Comparison of ENCODE assay signal across 9 mouse cellular contexts in genomic region chr2:157292093-157292492, GRCm38 (mm10). TPM values are rescaled to one million over a fixed set of nuclear protein-coding genes. Genes with fewer than 3 reads are reported as not detected.
DNase-seq lines count a peak whose midpoint lies in the region; ATAC-seq lines count a peak whose summit lies in the region.
"Had no signal": no experiment of that assay in that cellular context is flagged by ENCODE, and none has a peak within 500 bp of the region (broad histone marks: within the 10 kb centered on the region; RNA-seq: fewer than 3 reads in every experiment).

No protein-coding gene starts in this region.

- DNase-seq in neural tube, embryonic 10.5 days (ENCODE audit: extremely low spot score, low spot score) = peak; percentile 51
- peak; percentile 67 to 84 for DNase-seq in adrenal gland, postnatal 36 days
- peak; percentile 68 for DNase-seq in embryonic facial prominence, embryonic 14.5 days (ENCODE audit: low spot score)
- DNase-seq in kidney, postnatal 10 days = peak; percentile 90
- DNase-seq in lung, adult 18-20 months = peak; percentile 60 to 70
- peak; percentile 24 to 49 for DNase-seq in right cerebral cortex, postnatal 36 days (ENCODE audit: low spot score in 2 of 2)

- H3K36me3 ChIP-seq in neural tube, embryonic 15.5 days = peaks cover 72% of the 10 kb centered on the region
- peaks cover 89% of the 10 kb centered on the region for H3K36me3 ChIP-seq in embryonic facial prominence, embryonic 14.5 days (ENCODE audit: control insufficient read depth, insufficient read depth, low read length)

- peaks cover 5% of the 10 kb centered on the region; the same call in 1 of the 2 replicates for H3K4me1 ChIP-seq in neural tube, embryonic 15.5 days
- H3K4me1 ChIP-seq in embryonic facial prominence, embryonic 14.5 days (ENCODE audit: control insufficient read depth, insufficient read depth, low read length) = no peaks in the 10 kb centered on the region

- H3K27me3 ChIP-seq in neural tube, embryonic 15.5 days (replicated peaks) = no peaks in the 10 kb centered on the region
- H3K27me3 ChIP-seq in embryonic facial prominence, embryonic 14.5 days (replicated peaks; ENCODE audit: control insufficient read depth, insufficient read depth, low read length) = no peaks in the 10 kb centered on the region

- H3K9ac ChIP-seq in neural tube, embryonic 15.5 days (replicated peaks) = no peak overlapping the region
- no peak overlapping the region for H3K9ac ChIP-seq in embryonic facial prominence, embryonic 14.5 days (ENCODE audit: low read depth, low read length)

- ATAC-seq in neural tube, embryonic 15.5 days (ENCODE audit: low FRiP score) = no peak
- ATAC-seq in embryonic facial prominence, embryonic 14.5 days (ENCODE audit: low read depth) = peak; percentile 57; the same call in 1 of the 2 replicates
- no peak for ATAC-seq in megakaryocyte-erythroid progenitor cell, adult 5-6 weeks (replicated peaks; ENCODE audit: low FRiP score, low TSS enrichment, poor library complexity, severe bottlenecking)

- H3K9me3 ChIP-seq in neural tube, embryonic 15.5 days (replicated peaks) = no peaks in the 10 kb centered on the region
- H3K9me3 ChIP-seq in embryonic facial prominence, embryonic 14.5 days (ENCODE audit: control insufficient read depth, low read length) = no peaks in the 10 kb centered on the region

- WGBS in neural tube, embryonic 15.5 days = 9% methylated on average over 2 of the region's 2 CpGs
- WGBS in embryonic facial prominence, embryonic 14.5 days = 21% methylated on average over 2 of the region's 2 CpGs

- H3K27ac ChIP-seq in neural tube, embryonic 15.5 days (replicated peaks) = no peak overlapping the region
- H3K27ac ChIP-seq in embryonic facial prominence, embryonic 14.5 days (replicated peaks; ENCODE audit: low read depth, low read length) = no peak overlapping the region

- no peak overlapping the region for H3K4me3 ChIP-seq in neural tube, embryonic 15.5 days (replicated peaks)
- no peak overlapping the region for H3K4me3 ChIP-seq in embryonic facial prominence, embryonic 14.5 days (ENCODE audit: low read depth, low read length)

- no peak overlapping the region for H3K4me2 ChIP-seq in neural tube, embryonic 15.5 days
- H3K4me2 ChIP-seq in embryonic facial prominence, embryonic 14.5 days (ENCODE audit: low read depth, low read length) = no peak overlapping the region

RNA-seq across cellular contexts. Expression of gene Mroh8, which starts 12.7 kb away (rescaled TPM):
- 0.44 and 0.46 TPM in 2 replicates for polyA plus RNA-seq in neural tube, embryonic 15.5 days (2015; fragmentation: Nextera tagmentation; extraction: Ambion mirVana)
- total RNA-seq in adrenal gland, postnatal 36 days (2021) = under 1 TPM; 0.26 to 0.43 TPM
- polyA plus RNA-seq in embryonic facial prominence, embryonic 14.5 days (2014; fragmentation: Nextera tagmentation; extraction: Ambion mirVana) = 0.12 and 0.29 TPM in 2 replicates
- not detected in 2 replicates for total RNA-seq in megakaryocyte-erythroid progenitor cell, adult 5-6 weeks (2014; fragmentation: Nextera tagmentation)
- 0.34 TPM in 1 of 2 replicates, not detected in the other for total RNA-seq in megakaryocyte-erythroid progenitor cell, adult 5-6 weeks (2017)

RNA-seq across cellular contexts. Expression of gene Rpn2, which starts 13.3 kb away (rescaled TPM):
- polyA plus RNA-seq in neural tube, embryonic 15.5 days (2015; fragmentation: Nextera tagmentation; extraction: Ambion mirVana) = 225 and 255 TPM in 2 replicates
- 100 to 1,000 TPM; 276 to 279 TPM for total RNA-seq in adrenal gland, postnatal 36 days (2021)
- polyA plus RNA-seq in embryonic facial prominence, embryonic 14.5 days (2014; fragmentation: Nextera tagmentation; extraction: Ambion mirVana) = 310 and 342 TPM in 2 replicates
- 179 and 198 TPM in 2 replicates for total RNA-seq in megakaryocyte-erythroid progenitor cell, adult 5-6 weeks (2014; fragmentation: Nextera tagmentation)
- 158 and 221 TPM in 2 replicates for total RNA-seq in megakaryocyte-erythroid progenitor cell, adult 5-6 weeks (2017)

RNA-seq across cellular contexts. Expression of gene Ghrh, which starts 55.2 kb away (rescaled TPM):
- 1.8 TPM in 1 of 2 replicates, not detected in the other for polyA plus RNA-seq in neural tube, embryonic 15.5 days (2015; fragmentation: Nextera tagmentation; extraction: Ambion mirVana)
- not detected for total RNA-seq in adrenal gland, postnatal 36 days (2021)
- polyA plus RNA-seq in embryonic facial prominence, embryonic 14.5 days (2014; fragmentation: Nextera tagmentation; extraction: Ambion mirVana) = 0.51 TPM in 1 of 2 replicates, not detected in the other
- total RNA-seq in megakaryocyte-erythroid progenitor cell, adult 5-6 weeks (2014; fragmentation: Nextera tagmentation) = not detected in 2 replicates
- total RNA-seq in megakaryocyte-erythroid progenitor cell, adult 5-6 weeks (2017) = not detected in 2 replicates
- polyA plus RNA-seq: heart, embryonic 16.5 days had no signal

Comparison
In these comparisons a context has a peak if more than half of its experiments do, and no peak if none do; other contexts are left out.
1. DNase-seq: peak in every context shown above with its lines; median percentile 90 in kidney, postnatal 10 days; 76 in adrenal gland, postnatal 36 days; 68 in embryonic facial prominence, embryonic 14.5 days; 65 in lung, adult 18-20 months; 51 in neural tube, embryonic 10.5 days; 36 in right cerebral cortex, postnatal 36 days.